Mouse (Mus musculus) ES-Bruce4 (cell line): ENCODE measurements around the gene Loxl3. TPM values are rescaled to one million over a fixed set of nuclear protein-coding genes. Genes with fewer than 3 reads are reported as not detected.
A peak's percentile ranks its signal among the peaks of the same experiment; 100 is the strongest.

Source experiments
- H3K27ac ChIP-seq: 2 replicates; pipeline ENCODE4 v1.5.1; 2012; ENCODE audit warnings: low read length, inconsistent platforms; ENCODE audit not compliant: insufficient read depth
- H3K27me3 ChIP-seq: 2 replicates; pipeline ENCODE4 v1.6.1; 2012; ENCODE audit warnings: mild to moderate bottlenecking, low read length, inconsistent platforms; ENCODE audit not compliant: control insufficient read depth, poor library complexity, insufficient read depth, severe bottlenecking
- H3K36me3 ChIP-seq: 2 replicates; pipeline ENCODE4 v1.6.1; 2012; ENCODE audit warnings: inconsistent platforms, mild to moderate bottlenecking, low read length, moderate library complexity; ENCODE audit not compliant: control insufficient read depth, poor library complexity, insufficient read depth, severe bottlenecking
- H3K4me1 ChIP-seq: one replicate; pipeline ENCODE4 v1.8.1; 2011; ENCODE audit warnings: low read length; ENCODE audit not compliant: control insufficient read depth, insufficient read depth
- H3K4me3 ChIP-seq: 2 replicates; pipeline ENCODE4 v1.5.1; 2011; ENCODE audit warnings: low read depth, mild to moderate bottlenecking, low read length
- H3K9ac ChIP-seq: 2 replicates; pipeline ENCODE4 v1.6.1; 2012; ENCODE audit warnings: low read depth, mild to moderate bottlenecking, inconsistent platforms; ENCODE audit not compliant: poor library complexity, severe bottlenecking
- H3K9me3 ChIP-seq: replicated peaks from 2 replicates; pipeline ENCODE4 v1.6.1; 2012; ENCODE audit warnings: mild to moderate bottlenecking, low read length, inconsistent platforms; ENCODE audit not compliant: control insufficient read depth, poor library complexity, insufficient read depth, severe bottlenecking
- CTCF ChIP-seq: IDR thresholded peaks from one replicate; pipeline ENCODE4 v1.8.1; 2011; ENCODE audit warnings: low read depth, low read length
- EP300 ChIP-seq: IDR thresholded peaks from 2 replicates; pipeline ENCODE4 v1.6.1; 2011; ENCODE audit warnings: low read depth, low read length; ENCODE audit not compliant: insufficient read depth
- POLR2A ChIP-seq: IDR thresholded peaks from one replicate; pipeline ENCODE4 v1.8.1; 2011; ENCODE audit warnings: low read length; ENCODE audit not compliant: insufficient read depth
- polyA plus RNA-seq: library from polyadenylated mRNA; stranded (reverse); fragments of >200 nt; gene quantifications from 2 replicates; pipeline ENCODE4 v1.2.4, GENCODE M21; 2011; ENCODE audit warnings: low read depth; ENCODE audit not compliant: missing spikeins, insufficient read depth, insufficient read length

The Loxl3 gene
- polyA plus RNA-seq, 1 experiment = 2.2 TPM

DNA sequence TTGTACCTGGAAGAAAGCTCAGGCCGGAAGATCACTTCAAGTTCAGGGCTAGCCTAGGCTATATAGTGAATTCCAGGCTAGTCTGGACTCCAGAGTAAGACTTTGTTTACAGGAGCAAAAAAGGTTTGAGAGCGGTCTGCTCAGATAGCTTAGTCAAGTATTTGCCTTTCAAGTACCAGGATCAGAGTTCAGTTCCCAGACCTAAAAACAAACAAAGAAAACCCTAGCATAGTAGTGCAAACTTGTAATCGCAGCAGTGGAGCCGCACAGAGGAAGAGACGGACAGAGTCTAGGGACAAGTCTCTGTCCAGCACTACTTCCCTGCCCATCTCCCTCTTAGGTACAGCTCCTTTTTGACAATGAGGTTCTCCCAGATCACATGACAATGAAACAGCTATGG is 46.2 kb downstream of the Loxl3 start:
- Histone ChIP-seq H3K27me3 (no peaks in the 10 kb centered on the region), H3K9me3 (no peaks in the 10 kb centered on the region), H3K27ac (no peak overlapping the region), H3K9ac (no peak overlapping the region), H3K36me3 (peaks cover 3% of the 10 kb centered on the region; the same call in 1 of the 2 replicates), H3K4me1 (no peaks in the 10 kb centered on the region), H3K4me3 (no peak overlapping the region)
- no peak for TF ChIP-seq CTCF
- no peak for TF ChIP-seq POLR2A
- no peak for TF ChIP-seq EP300

DNA sequence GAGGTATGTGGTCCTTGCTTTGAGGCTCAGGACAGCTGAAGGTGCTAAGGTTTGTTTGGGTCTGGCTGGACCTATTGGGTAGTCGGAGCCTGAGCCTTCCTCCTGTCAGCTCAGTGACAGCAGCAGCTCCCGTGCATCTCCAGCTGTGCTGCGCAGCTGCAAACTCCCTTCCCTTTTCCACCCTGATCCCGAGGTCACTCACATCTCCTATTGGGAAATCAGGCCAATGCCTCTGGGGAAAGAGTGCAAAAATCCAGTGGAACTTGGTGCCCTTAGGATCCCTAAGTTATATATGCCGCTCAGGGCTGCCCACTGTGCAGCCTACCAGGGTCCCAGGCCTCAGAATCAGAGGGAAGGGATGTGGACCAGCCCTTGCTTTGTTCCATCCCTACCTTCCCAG is 49.5 kb downstream of the Loxl3 start:
- no peaks in the 10 kb centered on the region for H3K27me3 ChIP-seq
- peaks cover 3% of the 10 kb centered on the region; the same call in 1 of the 2 replicates for H3K36me3 ChIP-seq
- no peak overlapping the region for H3K9ac ChIP-seq
- H3K4me3 ChIP-seq = no peak overlapping the region
- no peak overlapping the region for H3K27ac ChIP-seq
- no peaks in the 10 kb centered on the region for H3K4me1 ChIP-seq
- no peaks in the 10 kb centered on the region for H3K9me3 ChIP-seq
- TF ChIP-seq CTCF (no peak), EP300 (no peak), POLR2A (no peak)

DNA sequence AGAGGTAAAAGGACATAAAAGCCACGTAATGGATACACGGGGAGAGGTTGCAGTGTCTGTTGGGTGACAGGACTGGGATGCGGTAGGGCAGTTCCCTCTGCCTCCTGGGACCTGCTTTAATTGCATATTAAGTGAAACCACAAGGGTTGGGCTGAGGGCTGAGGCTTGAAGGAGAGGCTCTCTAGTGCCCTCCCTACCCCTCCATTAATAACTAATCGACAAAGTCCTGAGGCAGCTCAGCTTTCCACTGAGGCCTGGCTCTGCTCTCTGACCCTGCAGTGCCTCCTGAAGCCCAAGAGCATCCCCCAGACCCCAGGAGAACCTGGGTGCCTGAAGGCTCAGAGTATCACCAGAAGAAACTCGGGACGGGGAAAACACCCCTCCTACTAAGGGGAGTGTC is 50.5 kb downstream of the Loxl3 start:
- TF ChIP-seq POLR2A (no peak), EP300 (no peak), CTCF (no peak)
- Histone ChIP-seq H3K4me1 (no peaks in the 10 kb centered on the region), H3K36me3 (peaks cover 3% of the 10 kb centered on the region; the same call in 1 of the 2 replicates), H3K4me3 (no peak overlapping the region), H3K9ac (no peak overlapping the region), H3K27ac (no peak overlapping the region), H3K27me3 (no peaks in the 10 kb centered on the region), H3K9me3 (no peaks in the 10 kb centered on the region)

DNA sequence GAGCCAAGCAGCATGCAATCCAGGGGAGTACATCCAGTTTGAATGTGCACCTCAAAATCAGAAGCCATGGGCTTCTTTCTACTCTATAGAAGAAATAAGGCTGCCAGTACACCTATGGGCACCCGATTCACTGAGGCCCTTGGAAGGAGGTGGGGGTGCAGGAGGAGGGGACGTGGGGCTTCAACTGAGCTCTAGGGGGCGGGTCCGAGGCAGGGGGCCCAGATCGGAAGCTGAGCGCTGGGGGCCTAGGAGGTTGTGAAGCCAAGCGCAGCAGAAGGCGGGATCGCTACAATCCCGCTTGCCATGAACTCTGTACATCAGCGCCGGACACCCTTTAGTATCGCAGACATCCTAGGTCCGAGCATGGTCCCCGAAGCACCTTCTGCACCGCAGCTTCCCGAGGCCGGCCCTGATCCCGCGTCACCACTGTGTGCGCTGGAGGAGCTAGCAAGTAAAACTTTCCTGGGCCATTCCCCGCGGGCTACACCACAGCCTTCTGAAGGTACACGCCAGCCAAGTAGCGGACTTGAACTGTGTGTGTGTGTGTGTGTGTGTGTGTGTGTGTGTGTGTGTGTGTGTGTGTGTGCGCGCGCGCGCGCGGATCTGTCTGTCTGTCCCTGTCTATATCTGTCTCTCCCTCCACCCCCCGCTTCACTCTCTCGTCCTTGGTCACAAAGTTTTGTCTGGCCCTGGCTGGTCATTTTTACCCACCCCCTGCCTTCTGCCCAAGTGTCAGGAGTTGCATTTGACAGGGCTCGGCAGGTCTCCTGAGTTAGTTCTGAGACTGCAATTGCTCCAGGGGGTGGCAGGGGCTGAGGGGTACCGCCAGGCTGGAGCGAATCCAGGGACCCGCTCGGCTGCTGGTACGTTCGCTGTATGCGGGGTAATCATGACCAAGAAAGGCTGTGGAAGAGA is 52.4 kb downstream of the Loxl3 start, which contains the start of gene Lbx2:
Lbx2 (plus strand) TSS at position 247 of the 915 bp plus-strand sequence.
- TF ChIP-seq CTCF (no peak), EP300 (no peak), POLR2A (no peak)
- no peaks in the 10 kb centered on the region for H3K27me3 ChIP-seq
- H3K9ac ChIP-seq = peak within 1 kb of the TSS; percentile 15; the same call in 1 of the 2 replicates
- H3K9me3 ChIP-seq = no peaks in the 10 kb centered on the region
- H3K4me1 ChIP-seq = no peaks in the 10 kb centered on the region
- H3K4me3 ChIP-seq = peak within 1 kb of the TSS; percentile 39
- H3K36me3 ChIP-seq = no peaks in the 10 kb centered on the region
- H3K27ac ChIP-seq = no peak within 1 kb of the TSS

DNA sequence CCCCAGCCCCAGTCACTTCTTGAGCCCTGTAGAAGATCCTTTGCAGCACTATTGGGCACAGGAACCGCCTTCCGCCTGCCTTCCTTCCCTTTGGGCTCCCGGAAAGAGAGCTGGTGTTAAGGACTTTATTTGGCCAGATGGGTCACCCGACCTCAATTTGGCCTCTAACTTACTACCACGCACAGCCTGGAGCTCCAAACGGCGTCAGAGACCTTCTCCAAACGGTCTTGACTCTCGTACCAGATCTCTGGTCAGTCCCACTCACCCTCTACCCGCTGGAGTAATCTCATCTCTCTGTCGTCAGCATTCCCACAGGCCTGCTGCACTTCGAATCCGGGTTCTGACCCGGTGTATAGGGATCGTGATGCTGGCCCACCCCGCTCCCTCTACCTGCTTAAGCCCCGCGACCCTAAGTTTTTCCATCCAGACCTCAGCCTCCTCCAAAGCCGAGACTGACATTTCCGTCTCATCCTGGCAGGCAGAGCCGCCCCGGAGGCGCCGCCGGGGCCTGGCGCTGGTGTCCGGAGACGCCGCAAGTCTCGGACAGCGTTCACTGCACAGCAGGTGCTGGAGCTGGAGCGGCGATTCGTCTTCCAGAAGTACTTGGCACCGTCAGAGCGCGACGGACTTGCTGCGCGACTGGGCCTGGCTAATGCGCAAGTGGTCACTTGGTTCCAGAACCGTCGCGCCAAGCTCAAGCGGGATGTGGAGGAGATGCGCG is 53.4 kb downstream of the Loxl3 start:
- H3K9me3 ChIP-seq = no peaks in the 10 kb centered on the region
- no peak overlapping the region for H3K27ac ChIP-seq
- H3K9ac ChIP-seq = peak overlapping the region; percentile 40
- TF ChIP-seq POLR2A (no peak), CTCF (no peak), EP300 (no peak)
- H3K27me3 ChIP-seq = no peaks in the 10 kb centered on the region
- H3K4me3 ChIP-seq = peak overlapping the region; percentile 39
- H3K4me1 ChIP-seq = no peaks in the 10 kb centered on the region
- H3K36me3 ChIP-seq = no peaks in the 10 kb centered on the region
